Mouse (Mus musculus) naive thymus-derived CD4-positive, alpha-beta T cell, adult 5 months (primary cell): ENCODE measurements around the gene Ipo11. TPM values are rescaled to one million over a fixed set of nuclear protein-coding genes. Genes with fewer than 3 reads are reported as not detected.

Experiments
- polyA plus RNA-seq: library from polyadenylated mRNA; unstranded; fragments of 100-300 nt; shearing (Covaris generic); gene quantifications from one replicate; pipeline ENCODE4 v1.2.1, GENCODE M21; 2017

The Ipo11 gene
- 17.5 TPM for polyA plus RNA-seq

DNA sequence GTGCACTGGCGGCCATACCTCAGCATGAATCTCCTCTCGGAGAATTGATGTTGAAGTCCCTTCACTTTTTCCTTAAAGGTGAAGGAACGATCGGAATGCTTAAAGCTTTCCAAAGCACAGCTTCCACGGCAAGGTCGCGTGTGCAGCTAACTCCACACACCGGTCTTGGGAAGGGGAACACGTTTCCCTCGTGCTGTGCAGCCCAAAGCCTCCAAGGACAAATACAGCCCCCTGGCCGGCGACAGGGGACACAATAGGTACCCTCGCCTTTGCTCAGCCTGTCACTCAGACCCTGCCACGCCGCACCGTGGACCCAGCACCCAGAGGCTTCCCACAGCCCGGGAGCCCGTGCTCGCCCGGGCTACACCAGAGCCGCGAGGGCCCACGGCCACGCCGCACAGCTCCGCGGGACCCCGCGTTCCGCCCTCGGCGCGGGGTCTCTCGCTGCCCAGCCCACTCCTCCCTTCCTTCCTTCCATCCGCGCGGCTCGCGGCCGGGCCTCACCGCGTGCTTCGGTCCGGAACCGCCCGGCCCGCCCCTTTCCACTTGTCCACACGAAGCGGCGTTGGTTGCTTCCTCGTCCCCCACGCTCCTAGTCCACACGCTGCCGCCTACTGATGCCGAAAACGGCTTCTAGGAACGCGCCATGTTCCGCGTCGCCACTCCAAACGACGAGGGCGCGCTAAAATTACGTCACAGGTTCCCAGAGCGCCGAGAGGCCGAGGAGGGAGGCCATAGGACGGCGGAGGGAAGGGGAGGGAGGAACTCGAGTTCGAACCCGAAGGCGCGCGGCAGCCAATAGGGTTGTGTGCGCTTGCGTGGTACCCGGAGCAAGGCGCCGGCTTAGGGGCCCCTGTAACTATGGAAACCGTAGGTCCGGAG lies at the start of gene Ipo11:
Ipo11 (minus strand) TSS at position 703 of the 882 bp plus-strand sequence.

DNA sequence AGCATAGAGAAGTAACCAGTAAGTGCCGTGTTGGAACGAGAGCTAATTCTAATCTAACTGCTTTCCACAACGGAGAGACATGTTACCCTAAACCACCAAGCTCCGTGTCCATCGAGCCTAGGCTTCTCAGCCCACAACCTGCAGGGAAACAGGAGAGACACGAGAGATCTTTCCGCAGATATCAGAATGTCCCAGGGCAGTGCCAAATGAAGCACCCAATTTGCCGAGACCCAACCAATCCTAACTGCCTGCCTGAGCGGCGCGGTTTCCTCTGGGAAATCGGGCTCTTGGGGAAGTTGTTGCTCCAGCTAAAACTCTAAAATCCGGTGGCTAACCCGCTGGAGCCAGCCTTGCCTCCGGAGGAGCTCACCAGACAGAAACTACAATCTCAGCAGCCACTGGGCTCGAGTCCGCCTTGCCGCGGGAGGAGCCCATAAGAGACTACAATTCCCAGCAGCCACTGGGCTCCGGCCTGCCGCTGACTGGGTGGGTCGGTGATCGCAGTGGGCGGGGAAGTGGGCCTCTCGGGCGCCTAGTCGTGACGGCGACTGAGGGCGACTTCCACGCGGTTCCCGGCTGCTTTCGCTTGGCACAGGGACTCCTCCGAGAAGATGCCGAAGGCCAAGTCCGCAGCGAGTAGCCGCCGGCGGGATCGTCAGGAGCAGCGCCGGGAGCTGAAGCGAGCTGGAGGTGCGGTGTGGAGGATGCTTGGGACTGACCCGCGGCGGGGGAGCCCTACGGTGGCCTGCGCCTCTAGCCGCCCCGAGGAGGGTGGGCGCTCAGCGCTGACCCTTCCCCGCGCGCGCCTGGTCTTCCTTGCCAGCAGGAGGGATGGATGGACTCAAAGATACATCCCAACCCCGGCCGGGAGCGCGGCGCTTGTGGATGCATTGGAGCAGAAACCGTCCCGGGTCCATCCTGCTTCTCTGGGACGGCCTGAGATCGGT lies 10.1 kb upstream of the Ipo11 start, which contains the start of gene Dimt1:
Dimt1 (plus strand) TSS at position 534 of the 947 bp plus-strand sequence.

Other genes with a start within 250 kb of the Ipo11 start
- 29.3 TPM for gene Dimt1, start 10.2 kb upstream of the Ipo11 start, polyA plus RNA-seq
- 7.8 TPM for gene Kif2a, start 85.2 kb upstream of the Ipo11 start, polyA plus RNA-seq